Mouse (Mus musculus) ES-E14 (cell line): ENCODE data around the gene Mgam.
"Not testable (repeated sequence)": the region's sequence is repeated elsewhere in the genome, so short reads cannot be mapped to it uniquely, and the experiment has no call there.

ENCODE experiments used
- HCFC1 ChIP-seq: IDR thresholded peaks from 2 replicates; pipeline ENCODE4 v1.6.1; 2012; ENCODE audit warnings: low read length, inconsistent platforms, borderline replicate concordance; ENCODE audit not compliant: insufficient read depth
- MAFK ChIP-seq: IDR thresholded peaks from 2 replicates; pipeline ENCODE4 v1.6.1; 2014; ENCODE audit warnings: mild to moderate bottlenecking, low read depth, low read length, inconsistent platforms; ENCODE audit not compliant: insufficient read depth
- ZC3H11A ChIP-seq: IDR thresholded peaks from 2 replicates; pipeline ENCODE4 v1.6.1; 2012; ENCODE audit warnings: low read depth, mild to moderate bottlenecking, inconsistent platforms, low read length, borderline replicate concordance
- ZNF384 ChIP-seq: IDR thresholded peaks from 2 replicates; pipeline ENCODE4 v1.6.1; 2012; ENCODE audit warnings: low read depth, low read length, inconsistent platforms

- TF ChIP-seq MAFK, HCFC1, ZC3H11A, ZNF384: not testable (repeated sequence)
These were observed 63.4 kb downstream of the Mgam start for GRCm38 (mm10) chr6:40692007-40692406.
